Mouse (Mus musculus): ENCODE measurements around the gene 1600014C23Rik.
A peak's percentile ranks its signal among the peaks of the same experiment; 100 is the strongest.

1600014C23Rik gene

DNA sequence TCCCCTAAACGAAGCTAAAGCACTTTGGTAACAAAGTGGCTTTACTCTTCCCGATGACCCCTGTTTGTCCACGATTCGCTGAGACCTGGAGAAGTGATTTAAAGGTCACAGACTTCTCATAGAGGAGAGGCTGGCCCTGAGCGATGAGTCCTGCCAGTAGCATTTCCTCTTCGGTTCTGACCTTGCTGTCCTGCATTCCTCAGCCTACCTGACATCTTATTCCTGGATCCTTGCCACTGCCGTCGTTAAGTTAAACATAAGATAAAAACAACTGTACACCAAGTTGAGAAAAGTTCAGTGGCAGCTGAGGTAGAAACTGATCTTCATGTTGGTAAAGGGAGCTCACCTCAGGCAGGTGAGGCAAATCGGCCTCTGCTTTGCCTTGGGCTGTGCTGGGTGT, 44.5 kb downstream of the 1600014C23Rik start:
- DNase-seq (ENCODE audit: low spot score in 2 of 2) = no peak

DNA sequence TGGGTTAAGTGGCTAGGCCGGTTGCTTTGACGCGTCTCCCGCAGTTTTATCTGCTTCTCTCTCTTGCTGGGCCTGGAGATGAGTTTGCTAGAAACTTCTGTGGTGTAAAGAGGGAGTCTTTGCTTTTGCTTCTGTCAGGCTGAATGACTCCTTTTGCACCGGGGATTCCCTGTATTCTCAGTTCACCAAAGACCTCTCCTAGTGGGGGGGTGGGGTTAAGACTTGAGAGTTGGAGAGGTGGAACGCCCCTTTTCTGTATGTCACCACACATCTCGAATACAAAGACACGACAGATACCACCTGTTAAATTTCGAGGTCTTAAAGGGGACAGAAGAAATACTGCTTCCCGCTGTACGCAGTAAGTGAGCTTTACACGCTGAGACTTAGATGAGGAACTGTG, 46.9 kb downstream of the 1600014C23Rik start, which contains the start of gene Tmem63b:
Gene Tmem63b, minus strand, starts transcription at position 190 of the 400 bp plus-strand sequence.
- DNase-seq (ENCODE audit: low spot score in 2 of 2) = no peak

DNA sequence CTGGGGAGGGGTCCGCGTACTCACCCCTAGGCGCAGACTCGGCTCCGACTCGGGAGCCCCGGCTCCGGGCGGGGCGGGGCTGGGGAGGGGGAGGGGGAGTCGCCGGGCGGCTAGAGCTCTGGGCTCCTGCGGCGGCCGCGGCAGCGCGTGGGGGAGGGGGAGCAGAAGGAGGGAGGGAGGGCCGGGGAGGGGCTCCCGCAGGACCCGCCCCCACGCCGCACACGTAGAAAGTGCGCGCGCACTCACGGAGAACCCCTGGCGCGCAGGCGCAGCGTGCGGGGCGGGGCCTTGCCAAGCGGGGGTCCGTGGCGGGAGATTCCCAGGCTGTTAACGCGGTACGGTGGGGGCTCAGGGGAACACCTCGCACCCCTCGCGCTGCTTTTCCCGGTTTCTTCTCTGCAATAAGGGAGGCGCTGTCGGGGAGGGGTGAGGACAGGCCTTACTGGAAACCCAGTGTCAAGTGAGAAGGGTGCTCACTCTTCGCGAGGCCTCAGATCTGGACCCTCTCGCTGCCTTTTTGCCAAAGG, 47.5 kb downstream of the 1600014C23Rik start, which contains the start of gene Mrpl14:
Gene Mrpl14, plus strand, starts transcription at position 230 of the 527 bp plus-strand sequence.
- DNase-seq (ENCODE audit: low spot score in 2 of 2) = peak; percentile 77 to 82

GRCm38 (mm10) chr17:45685171-45686092, 48.2 kb downstream of the 1600014C23Rik start:
- DNase-seq (ENCODE audit: low spot score in 2 of 2) = peak in 1 of 2 experiments; percentile 37

- no peak for DNase-seq (ENCODE audit: low spot score in 2 of 2)
These were observed 48.9 kb downstream of the 1600014C23Rik start for GRCm38 (mm10) chr17:45684667-45685131.

Measured in frontal cortex, postnatal 25 days (tissue).